8 mouse cellular contexts compared by ENCODE assay signal in the genomic region with DNA sequence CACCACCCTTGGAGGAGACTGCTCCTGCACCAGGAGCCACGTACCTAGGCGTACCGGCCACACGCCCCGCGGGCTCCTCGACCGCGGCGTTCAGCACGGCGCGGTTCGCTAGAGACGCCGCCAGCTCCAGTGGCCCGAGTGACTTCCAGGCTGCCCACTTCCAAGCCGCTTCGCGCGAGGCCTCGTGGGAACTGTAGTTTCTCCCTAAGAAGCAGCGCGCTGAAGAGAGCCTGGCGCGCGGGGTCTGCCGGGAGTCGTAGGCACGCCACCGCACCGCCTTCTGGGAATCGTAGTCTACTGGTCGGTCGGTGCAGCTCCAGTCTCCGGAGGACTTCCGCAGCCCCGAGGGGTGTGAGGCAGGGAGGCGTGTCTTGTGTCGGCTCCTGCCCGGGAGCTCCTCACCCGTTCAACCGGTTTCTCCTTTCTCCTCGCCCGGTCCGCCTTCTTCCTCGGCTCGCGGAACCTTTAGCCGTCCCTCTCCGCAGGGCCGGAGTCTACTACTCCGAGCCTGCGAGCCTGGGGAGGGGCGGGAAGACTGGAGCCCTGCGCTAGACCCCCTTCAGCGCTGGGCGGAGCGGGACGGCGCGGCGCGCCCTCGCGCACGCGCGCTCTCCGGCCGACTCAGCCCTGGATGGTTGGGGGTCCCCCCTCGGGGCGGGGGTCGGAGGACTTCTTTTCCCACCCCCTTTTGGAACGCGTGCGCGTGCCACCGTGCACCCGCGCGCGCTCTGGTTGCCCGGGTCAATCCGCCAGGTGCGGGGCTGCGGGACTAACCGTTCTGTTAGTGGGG. TPM values are rescaled to one million over a fixed set of nuclear protein-coding genes. Genes with fewer than 3 reads are reported as not detected.
DNase-seq lines count a peak whose midpoint lies in the region; ATAC-seq and TF ChIP-seq lines count a peak whose summit lies in the region.

A gene (minus strand): TSS at position 221 of the 790 bp plus-strand sequence.

- peak within 1 kb of the TSS; percentile 81 for H3K9ac ChIP-seq in hindbrain, postnatal 0 days (replicated peaks; ENCODE audit: low read length)

- no peaks in the 10 kb centered on the region for H3K27me3 ChIP-seq in hindbrain, postnatal 0 days (ENCODE audit: insufficient read depth, low read length)

- no peaks in the 10 kb centered on the region for H3K9me3 ChIP-seq in hindbrain, postnatal 0 days (ENCODE audit: low read length)

- intact Hi-C loops in gastrocnemius, adult 2 months (cut with DNase I), result loop anchor here (5.0 kb wide), 2 partner anchors 61 to 81 kb away; no protein-coding TSS in a partner anchor
- intact Hi-C loops in left cerebral cortex, adult 2 months (cut with DNase I), result loop anchor here (1.0 to 2.0 kb wide), 2 partner anchors 70 to 77 kb away; no protein-coding TSS in a partner anchor

- no peak for TF ChIP-seq CTCF in gastrocnemius, adult 2 months (IDR thresholded peaks at IDR 0.05)
- TF ChIP-seq CTCF in hindbrain, postnatal 0 days (IDR thresholded peaks at IDR 0.05; ENCODE audit: low read depth), result no peak; the same call in 1 of the 2 replicates
- TF ChIP-seq CTCF in left cerebral cortex, adult 2 months (IDR thresholded peaks at IDR 0.05), result no peak

- peaks cover 11% of the 10 kb centered on the region for H3K4me1 ChIP-seq in hindbrain, postnatal 0 days (ENCODE audit: insufficient read depth, low read length)

- DNase-seq in ZHBTc4 (ENCODE audit: low read depth, low spot score), result peak; percentile 99
- DNase-seq in gastrocnemius, adult 2 months, result peak; percentile 98
- DNase-seq in hindbrain, postnatal 0 days (ENCODE audit: low spot score), result peak; percentile 99
- peak; percentile 96 to 97 for DNase-seq in left cerebral cortex, adult 2 months (ENCODE audit: extremely low spot score in 1 of 2, low spot score in 2 of 2)
- peak; percentile 98 for DNase-seq in right cerebral cortex, adult 2 months (ENCODE audit: low spot score in 2 of 2)
- peak; percentile 98 for DNase-seq in urinary bladder, postnatal 14 days (ENCODE audit: low spot score)

- no peaks in the 10 kb centered on the region for H3K36me3 ChIP-seq in hindbrain, postnatal 0 days (ENCODE audit: insufficient read depth, low read length)

- under 1% methylated on average over 85 of the region's 88 CpGs for WGBS in hindbrain, postnatal 0 days

- peak within 1 kb of the TSS; percentile 87 for H3K27ac ChIP-seq in gastrocnemius, adult 2 months
- peak within 1 kb of the TSS; percentile 82 for H3K27ac ChIP-seq in hindbrain, postnatal 0 days
- H3K27ac ChIP-seq in left cerebral cortex, adult 2 months, result peak within 1 kb of the TSS; percentile 76

- ATAC-seq in common myeloid progenitor, adult 5-6 weeks (replicated peaks; ENCODE audit: low read depth, poor library complexity, severe bottlenecking), result peak; percentile 96
- ATAC-seq in hindbrain, postnatal 0 days, result peak; percentile 98
- ATAC-seq in megakaryocyte, adult 5-6 weeks (ENCODE audit: poor library complexity, severe bottlenecking), result peak; percentile 99

- peak within 1 kb of the TSS; percentile 90 for H3K4me3 ChIP-seq in gastrocnemius, adult 2 months
- H3K4me3 ChIP-seq in hindbrain, postnatal 0 days (ENCODE audit: low read length), result peak within 1 kb of the TSS; percentile 96
- peak within 1 kb of the TSS; percentile 94 for H3K4me3 ChIP-seq in left cerebral cortex, adult 2 months

- peak within 1 kb of the TSS; percentile 80 for H3K4me2 ChIP-seq in hindbrain, postnatal 0 days (ENCODE audit: low read depth, low read length)

RNA-seq across cellular contexts. Expression of the gene that starts here (rescaled TPM):
- total RNA-seq in common myeloid progenitor, adult 5-6 weeks (2017), result 7.7 and 9.9 TPM in 2 replicates
- total RNA-seq in gastrocnemius, adult 2 months (2021), result 1 to 10 TPM; 7.0 to 9.2 TPM
- 108 and 110 TPM in 2 replicates for total RNA-seq in hindbrain, postnatal 0 days (2014; rRNA removed)
- 15.2 and 19.7 TPM in 2 replicates for polyA plus RNA-seq in hindbrain, postnatal 0 days (2015; fragmentation: Nextera tagmentation; extraction: Ambion mirVana)
- total RNA-seq in left cerebral cortex, adult 2 months (2021), result 10 to 100 TPM; 51.3 to 61.8 TPM
- total RNA-seq in megakaryocyte, adult 5-6 weeks (2015), result 23.3 and 30.2 TPM in 2 replicates
- total RNA-seq in megakaryocyte, adult 5-6 weeks (2017), result 6.8 and 11.8 TPM in 2 replicates

Comparison
In these comparisons a context has a peak if more than half of its experiments do, and no peak if none do; other contexts are left out.
1. Peak in every context shown above with its lines: DNase-seq, ATAC-seq, H3K4me3 ChIP-seq and H3K27ac ChIP-seq.